Mouse (Mus musculus): ENCODE measurements at regions not wholly inside any gene's neighbourhood (a gene's known extent, or its start where the extent isn't known, plus 50 kb on each side); places are given as distances from the start of the nearest gene placed in this dataset.

GRCm38 (mm10) chr13:107844085-107844484 lies 200.2 kb upstream of the Smim15 start:
- peaks cover 0 to 6% of the 10 kb centered on the region in 2 experiments; a peak in 2 of 4 replicates for H3K4me1 ChIP-seq (ENCODE audit: control insufficient read depth in 2 of 2, insufficient read depth in 2 of 2, low read length in 2 of 2, poor library complexity in 1 of 2)
- no peak overlapping the region for H3K4me3 ChIP-seq (ENCODE audit: insufficient read depth in 1 of 2, low read depth in 1 of 2, low read length in 2 of 2, poor library complexity in 1 of 2, severe bottlenecking in 1 of 2)
- in situ Hi-C loops (cut with MboI; ENCODE audit: low sequenced_read_pairs in 2 of 2, unreplicated experiment in 2 of 2): no loop called here
- no peak for DNase-seq (ENCODE audit: low read depth, low spot score)
- no peak for TF ChIP-seq ZC3H11A (IDR thresholded peaks at IDR 0.05; ENCODE audit: borderline replicate concordance, low read depth, low read length)
- TF ChIP-seq HCFC1 (IDR thresholded peaks at IDR 0.05; ENCODE audit: borderline replicate concordance, insufficient read depth, low read length): no peak
- TF ChIP-seq ZNF384 (IDR thresholded peaks at IDR 0.05; ENCODE audit: low read depth, low read length): no peak
- no peak for TF ChIP-seq CHD2 (IDR thresholded peaks at IDR 0.05; ENCODE audit: low read depth, low read length)
- no peak for TF ChIP-seq MAFK (IDR thresholded peaks at IDR 0.05; ENCODE audit: insufficient read depth, low read depth, low read length)
- H3K27ac ChIP-seq (ENCODE audit: insufficient read depth, low read depth, low read length, poor library complexity, severe bottlenecking): no peak overlapping the region
- H3K9me3 ChIP-seq (ENCODE audit: control insufficient read depth, insufficient read depth, low read depth, low read length): no peaks in the 10 kb centered on the region
- H3K36me3 ChIP-seq (ENCODE audit: control insufficient read depth, insufficient read depth, low read length, poor library complexity, severe bottlenecking): no peaks in the 10 kb centered on the region
- no peak overlapping the region for H3K9ac ChIP-seq (ENCODE audit: insufficient read depth, low read depth, low read length, poor library complexity, severe bottlenecking)

- H3K27ac ChIP-seq (ENCODE audit: insufficient read depth, low read depth, low read length, poor library complexity, severe bottlenecking): no peak overlapping the region
- DNase-seq (ENCODE audit: low read depth, low spot score): no peak
- no peak overlapping the region for H3K4me3 ChIP-seq (ENCODE audit: insufficient read depth in 1 of 2, low read depth in 1 of 2, low read length in 2 of 2, poor library complexity in 1 of 2, severe bottlenecking in 1 of 2)
- no peaks in the 10 kb centered on the region for H3K9me3 ChIP-seq (ENCODE audit: control insufficient read depth, insufficient read depth, low read depth, low read length)
- in situ Hi-C loops (cut with MboI; ENCODE audit: low sequenced_read_pairs in 2 of 2, unreplicated experiment in 2 of 2): no loop called here
- no peak overlapping the region for H3K9ac ChIP-seq (ENCODE audit: insufficient read depth, low read depth, low read length, poor library complexity, severe bottlenecking)
- peaks cover 0 to 7% of the 10 kb centered on the region in 2 experiments; a peak in 1 of 4 replicates for H3K4me1 ChIP-seq (ENCODE audit: control insufficient read depth in 2 of 2, insufficient read depth in 2 of 2, low read length in 2 of 2, poor library complexity in 1 of 2)
- H3K36me3 ChIP-seq (ENCODE audit: control insufficient read depth, insufficient read depth, low read length, poor library complexity, severe bottlenecking): peaks cover 1% of the 10 kb centered on the region; the same call in 1 of the 2 replicates
- TF ChIP-seq MAFK (IDR thresholded peaks at IDR 0.05; ENCODE audit: insufficient read depth, low read depth, low read length): no peak
- no peak for TF ChIP-seq ZNF384 (IDR thresholded peaks at IDR 0.05; ENCODE audit: low read depth, low read length)
- no peak for TF ChIP-seq CHD2 (IDR thresholded peaks at IDR 0.05; ENCODE audit: low read depth, low read length)
- no peak for TF ChIP-seq HCFC1 (IDR thresholded peaks at IDR 0.05; ENCODE audit: borderline replicate concordance, insufficient read depth, low read length)
- no peak for TF ChIP-seq ZC3H11A (IDR thresholded peaks at IDR 0.05; ENCODE audit: borderline replicate concordance, low read depth, low read length)
Observed at GRCm38 (mm10) chr13:107838126-107838715, 206.0 kb upstream of the Smim15 start.

- no peak overlapping the region for H3K4me3 ChIP-seq (ENCODE audit: insufficient read depth in 1 of 2, low read depth in 1 of 2, low read length in 2 of 2, poor library complexity in 1 of 2, severe bottlenecking in 1 of 2)
- no peak for TF ChIP-seq HCFC1 (IDR thresholded peaks at IDR 0.05; ENCODE audit: borderline replicate concordance, insufficient read depth, low read length)
- no peak for TF ChIP-seq CHD2 (IDR thresholded peaks at IDR 0.05; ENCODE audit: low read depth, low read length)
- H3K4me1 ChIP-seq (ENCODE audit: control insufficient read depth in 2 of 2, insufficient read depth in 2 of 2, low read length in 2 of 2, poor library complexity in 1 of 2): peaks cover 0 to 5% of the 10 kb centered on the region in 2 experiments; a peak in 1 of 4 replicates
- H3K9me3 ChIP-seq (ENCODE audit: control insufficient read depth, insufficient read depth, low read depth, low read length): no peaks in the 10 kb centered on the region
- no peak overlapping the region for H3K27ac ChIP-seq (ENCODE audit: insufficient read depth, low read depth, low read length, poor library complexity, severe bottlenecking)
- H3K9ac ChIP-seq (ENCODE audit: insufficient read depth, low read depth, low read length, poor library complexity, severe bottlenecking): no peak overlapping the region
- in situ Hi-C loops (cut with MboI; ENCODE audit: low sequenced_read_pairs in 2 of 2, unreplicated experiment in 2 of 2): no loop called here
- H3K36me3 ChIP-seq (ENCODE audit: control insufficient read depth, insufficient read depth, low read length, poor library complexity, severe bottlenecking): peaks cover 1% of the 10 kb centered on the region; the same call in 1 of the 2 replicates
- no peak for DNase-seq (ENCODE audit: low read depth, low spot score)
Observed at GRCm38 (mm10) chr13:107837206-107837952, 206.9 kb upstream of the Smim15 start.

GRCm38 (mm10) chr13:107835756-107836385 lies 208.4 kb upstream of the Smim15 start:
- Histone ChIP-seq H3K27ac (ENCODE audit: insufficient read depth, low read depth, low read length, poor library complexity, severe bottlenecking) (no peak overlapping the region), H3K36me3 (ENCODE audit: control insufficient read depth, insufficient read depth, low read length, poor library complexity, severe bottlenecking) (peaks cover 1% of the 10 kb centered on the region; the same call in 1 of the 2 replicates), H3K9me3 (ENCODE audit: control insufficient read depth, insufficient read depth, low read depth, low read length) (no peaks in the 10 kb centered on the region), H3K9ac (ENCODE audit: insufficient read depth, low read depth, low read length, poor library complexity, severe bottlenecking) (no peak overlapping the region), H3K4me3 (ENCODE audit: insufficient read depth in 1 of 2, low read depth in 1 of 2, low read length in 2 of 2, poor library complexity in 1 of 2, severe bottlenecking in 1 of 2) (no peak overlapping the region), H3K4me1 (ENCODE audit: control insufficient read depth in 2 of 2, insufficient read depth in 2 of 2, low read length in 2 of 2, poor library complexity in 1 of 2) (peaks cover 0 to 8% of the 10 kb centered on the region in 2 experiments; a peak in 1 of 4 replicates)
- in situ Hi-C loops (cut with MboI; ENCODE audit: low sequenced_read_pairs in 2 of 2, unreplicated experiment in 2 of 2): no loop called here
- TF ChIP-seq ZNF384 (IDR thresholded peaks at IDR 0.05; ENCODE audit: low read depth, low read length) (no peak), HCFC1 (IDR thresholded peaks at IDR 0.05; ENCODE audit: borderline replicate concordance, insufficient read depth, low read length) (no peak), MAFK (IDR thresholded peaks at IDR 0.05; ENCODE audit: insufficient read depth, low read depth, low read length) (no peak), ZC3H11A (IDR thresholded peaks at IDR 0.05; ENCODE audit: borderline replicate concordance, low read depth, low read length) (no peak), CHD2 (IDR thresholded peaks at IDR 0.05; ENCODE audit: low read depth, low read length) (no peak)
- DNase-seq (ENCODE audit: low read depth, low spot score): no peak
